Mouse (Mus musculus) heart, postnatal 0 days (tissue): ENCODE data around the gene Hoxa1. TPM values are rescaled to one million over a fixed set of nuclear protein-coding genes. Genes with fewer than 3 reads are reported as not detected.

Experiments used
- ATAC-seq: fragments of 200-750 bp; cut with Nextera tagmentation; 2 replicates; pipeline ENCODE4 v1.8.0; 2017; ENCODE audit warnings: low read depth, moderate number of reproducible peaks, moderate library complexity; ENCODE audit not compliant: insufficient read depth
- DNase-seq: peaks from one replicate; pipeline ENCODE4 v3.0.0-alpha.2; 2016; ENCODE audit warnings: low spot score
- H3K27ac ChIP-seq: fragments of 300-500 bp; sonication (generic); 2 replicates; pipeline ENCODE4 v1.5.1; 2014; ENCODE audit warnings: low read depth, mild to moderate bottlenecking
- H3K27me3 ChIP-seq: fragments of 300-500 bp; sonication (generic); 2 replicates; pipeline ENCODE4 v1.6.1; 2014; ENCODE audit warnings: low read length, mixed read lengths; ENCODE audit not compliant: control insufficient read depth, insufficient read depth
- H3K36me3 ChIP-seq: fragments of 300-500 bp; sonication (generic); replicated peaks from 2 replicates; pipeline ENCODE4 v1.6.1; 2014; ENCODE audit warnings: low read length, mixed read lengths; ENCODE audit not compliant: control insufficient read depth, insufficient read depth
- H3K4me1 ChIP-seq: fragments of 300-500 bp; sonication (generic); 2 replicates; pipeline ENCODE4 v1.6.1; 2014; ENCODE audit warnings: antibody characterized with exemption; ENCODE audit not compliant: control insufficient read depth, insufficient read depth
- H3K4me2 ChIP-seq: fragments of 300-500 bp; sonication (generic); 2 replicates; pipeline ENCODE4 v1.6.1; 2014; ENCODE audit warnings: low read depth, mild to moderate bottlenecking, low read length, moderate library complexity
- H3K4me3 ChIP-seq: fragments of 300-500 bp; sonication (generic); 2 replicates; pipeline ENCODE4 v1.5.1; 2014; ENCODE audit warnings: low read depth, low read length
- H3K9ac ChIP-seq: fragments of 300-500 bp; sonication (generic); replicated peaks from 2 replicates; pipeline ENCODE4 v1.6.1; 2014; ENCODE audit warnings: low read depth, low read length, mixed read lengths
- H3K9me3 ChIP-seq: fragments of 300-500 bp; sonication (generic); replicated peaks from 2 replicates; pipeline ENCODE4 v1.6.1; 2016; ENCODE audit warnings: low read length; ENCODE audit not compliant: control insufficient read depth
- CTCF ChIP-seq: IDR thresholded peaks from 2 replicates; pipeline ENCODE4 v1.5.1; 2016; ENCODE audit warnings: antibody characterized with exemption, control low read depth, low read depth
- EP300 ChIP-seq: IDR thresholded peaks from 2 replicates; pipeline ENCODE4 v1.6.1; 2016; ENCODE audit warnings: antibody characterized with exemption, low read depth
- WGBS: fragments of 180-500 bp; shearing (Covaris S2); extraction: QIAGEN DNeasy Blood & Tissue Kit; methylation state at CpG from one replicate; pipeline ENCODE4 v1.1.7; 2014; 5-methylcytosine and 5-hydroxymethylcytosine counted together
- polyA plus RNA-seq: library from polyadenylated mRNA; unstranded; fragments of >200 nt; fragmentation: Nextera tagmentation; extraction: Ambion mirVana; gene quantifications from 2 replicates; pipeline ENCODE4 v1.2.1, GENCODE M21; 2015
- total RNA-seq: library from RNA; depleted of rRNA; stranded (reverse); fragments of >200 nt; gene quantifications from 2 replicates; pipeline ENCODE4 v1.2.3, GENCODE M21; 2014; ENCODE audit warnings: low replicate concordance; rRNA removed

Gene Hoxa1
- total and polyA plus RNA-seq, 2 experiments from 2014 or later: 0.08 TPM; not detected in 1

GRCm38 (mm10) chr6:52118903-52119635 lies 39.0 kb downstream of the Hoxa1 start:
- H3K4me3 ChIP-seq: no peak overlapping the region
- no peaks in the 10 kb centered on the region for H3K4me1 ChIP-seq
- no peaks in the 10 kb centered on the region for H3K36me3 ChIP-seq
- H3K4me2 ChIP-seq: no peak overlapping the region
- no peak for DNase-seq
- H3K9me3 ChIP-seq: no peaks in the 10 kb centered on the region
- no peak overlapping the region for H3K9ac ChIP-seq
- ATAC-seq: no peak
- no peak for TF ChIP-seq CTCF
- no peak for TF ChIP-seq EP300
- H3K27me3 ChIP-seq: peaks cover 49% of the 10 kb centered on the region
- WGBS: 47% methylated on average over 6 of the region's 6 CpGs
- H3K27ac ChIP-seq: no peak overlapping the region

GRCm38 (mm10) chr6:52115899-52116298 lies 42.2 kb downstream of the Hoxa1 start:
- no peak overlapping the region for H3K9ac ChIP-seq
- H3K9me3 ChIP-seq: no peaks in the 10 kb centered on the region
- no peak overlapping the region for H3K27ac ChIP-seq
- TF ChIP-seq CTCF (no peak), EP300 (no peak)
- no peak overlapping the region for H3K4me3 ChIP-seq
- peaks cover 59% of the 10 kb centered on the region for H3K27me3 ChIP-seq
- no peaks in the 10 kb centered on the region for H3K4me1 ChIP-seq
- ATAC-seq (no peak), DNase-seq (no peak)
- no peaks in the 10 kb centered on the region for H3K36me3 ChIP-seq
- H3K4me2 ChIP-seq: no peak overlapping the region
- 11% methylated on average over 5 of the region's 5 CpGs for WGBS

- 56% methylated on average over 4 of the region's 4 CpGs for WGBS
- H3K4me3 ChIP-seq: no peak overlapping the region
- no peak overlapping the region for H3K4me2 ChIP-seq
- H3K36me3 ChIP-seq: no peaks in the 10 kb centered on the region
- no peak for ATAC-seq
- H3K27ac ChIP-seq: no peak overlapping the region
- no peak overlapping the region for H3K9ac ChIP-seq
- H3K9me3 ChIP-seq: no peaks in the 10 kb centered on the region
- H3K27me3 ChIP-seq: peaks cover 38% of the 10 kb centered on the region
- no peak for DNase-seq
- no peaks in the 10 kb centered on the region for H3K4me1 ChIP-seq
- TF ChIP-seq EP300 (no peak), CTCF (no peak)
Observed at GRCm38 (mm10) chr6:52111846-52112245, 46.3 kb downstream of the Hoxa1 start.

- TF ChIP-seq CTCF (no peak), EP300 (no peak)
- Histone ChIP-seq H3K4me1 (no peaks in the 10 kb centered on the region), H3K9ac (no peak overlapping the region), H3K9me3 (no peaks in the 10 kb centered on the region), H3K27ac (no peak overlapping the region), H3K4me2 (no peak overlapping the region), H3K36me3 (no peaks in the 10 kb centered on the region), H3K4me3 (no peak overlapping the region), H3K27me3 (peaks cover 9% of the 10 kb centered on the region)
- ATAC-seq (no peak), DNase-seq (no peak)
- WGBS: 78% methylated on average over 3 of the region's 3 CpGs
Observed at GRCm38 (mm10) chr6:52107400-52107799, 50.7 kb downstream of the Hoxa1 start.

GRCm38 (mm10) chr6:52106716-52107115 lies 51.4 kb downstream of the Hoxa1 start:
- H3K36me3 ChIP-seq: no peaks in the 10 kb centered on the region
- no peaks in the 10 kb centered on the region for H3K4me1 ChIP-seq
- no peak overlapping the region for H3K4me2 ChIP-seq
- WGBS: 51% methylated on average over 3 of the region's 3 CpGs
- DNase-seq (no peak), ATAC-seq (no peak)
- TF ChIP-seq EP300: no peak
- no peak overlapping the region for H3K4me3 ChIP-seq
- H3K27me3 ChIP-seq: peaks cover 9% of the 10 kb centered on the region
- no peaks in the 10 kb centered on the region for H3K9me3 ChIP-seq
- H3K9ac ChIP-seq: no peak overlapping the region
- no peak overlapping the region for H3K27ac ChIP-seq

- no peaks in the 10 kb centered on the region for H3K9me3 ChIP-seq
- H3K4me3 ChIP-seq: no peak overlapping the region
- no peak for TF ChIP-seq CTCF
- TF ChIP-seq EP300: no peak
- no peak for ATAC-seq
- H3K36me3 ChIP-seq: no peaks in the 10 kb centered on the region
- H3K27me3 ChIP-seq: peaks cover 9% of the 10 kb centered on the region
- no peak for DNase-seq
- H3K4me2 ChIP-seq: no peak overlapping the region
- H3K9ac ChIP-seq: no peak overlapping the region
- no peaks in the 10 kb centered on the region for H3K4me1 ChIP-seq
- no peak overlapping the region for H3K27ac ChIP-seq
- WGBS: 46% methylated on average over 3 of the region's 3 CpGs
Observed at GRCm38 (mm10) chr6:52106178-52106577, 51.9 kb downstream of the Hoxa1 start.

Other genes starting within 250 kb of the Hoxa1 start
- gene Skap2, start 145.8 kb downstream of the Hoxa1 start, total RNA-seq: 2.7 and 13.9 TPM in 2 replicates
- gene Skap2, start 145.8 kb downstream of the Hoxa1 start, polyA plus RNA-seq: 9.2 and 10.7 TPM in 2 replicates
- not detected in 2 replicates for gene Hoxa2, start 6.5 kb upstream of the Hoxa1 start, total RNA-seq
- 0.42 and 0.69 TPM in 2 replicates for gene Hoxa2, start 6.5 kb upstream of the Hoxa1 start, polyA plus RNA-seq
- 0.08 and 0.84 TPM in 2 replicates for gene 5730596B20Rik, start 19.2 kb upstream of the Hoxa1 start, total RNA-seq
- gene 5730596B20Rik, start 19.2 kb upstream of the Hoxa1 start, polyA plus RNA-seq: 0.03 and 0.12 TPM in 2 replicates
- 0.38 TPM in 1 of 2 replicates, not detected in the other for gene Hoxa4, start 33.4 kb upstream of the Hoxa1 start, total RNA-seq
- gene Hoxa4, start 33.4 kb upstream of the Hoxa1 start, polyA plus RNA-seq: 0.08 and 0.18 TPM in 2 replicates
- 3.5 TPM in 1 of 2 replicates, not detected in the other for gene Hoxa5, start 46.3 kb upstream of the Hoxa1 start, total RNA-seq
- 0.36 and 0.65 TPM in 2 replicates for gene Hoxa5, start 46.3 kb upstream of the Hoxa1 start, polyA plus RNA-seq
- not detected in 2 replicates for gene Hoxa6, start 50.4 kb upstream of the Hoxa1 start, total RNA-seq
- gene Hoxa6, start 50.4 kb upstream of the Hoxa1 start, polyA plus RNA-seq: not detected in 2 replicates
- gene Hoxa3, start 55.0 kb upstream of the Hoxa1 start, total RNA-seq: 2.3 TPM in 1 of 2 replicates, not detected in the other
- gene Hoxa3, start 55.0 kb upstream of the Hoxa1 start, polyA plus RNA-seq: 0.36 and 0.37 TPM in 2 replicates
- gene Gm28308, start 55.0 kb upstream of the Hoxa1 start, total RNA-seq: not detected in 2 replicates
- gene Gm28308, start 55.0 kb upstream of the Hoxa1 start, polyA plus RNA-seq: not detected in 2 replicates
- not detected in 2 replicates for gene Hoxa7, start 63.5 kb upstream of the Hoxa1 start, total RNA-seq
- gene Hoxa7, start 63.5 kb upstream of the Hoxa1 start, polyA plus RNA-seq: 0.07 and 0.38 TPM in 2 replicates
- gene Hoxa9, start 72.8 kb upstream of the Hoxa1 start, total RNA-seq: 0.19 TPM in 1 of 2 replicates, not detected in the other
- gene Hoxa9, start 72.8 kb upstream of the Hoxa1 start, polyA plus RNA-seq: not detected in 2 replicates
- 5.0 TPM in 1 of 2 replicates, not detected in the other for gene Hoxa10, start 82.5 kb upstream of the Hoxa1 start, total RNA-seq
- not detected in 2 replicates for gene Hoxa10, start 82.5 kb upstream of the Hoxa1 start, polyA plus RNA-seq
- 0.11 TPM in 1 of 2 replicates, not detected in the other for gene Hoxa11, start 87.5 kb upstream of the Hoxa1 start, total RNA-seq
- not detected in 2 replicates for gene Hoxa11, start 87.5 kb upstream of the Hoxa1 start, polyA plus RNA-seq
- gene Hoxa13, start 102.6 kb upstream of the Hoxa1 start, total RNA-seq: not detected in 2 replicates
- not detected in 2 replicates for gene Hoxa13, start 102.6 kb upstream of the Hoxa1 start, polyA plus RNA-seq
- gene Evx1, start 155.2 kb upstream of the Hoxa1 start, total RNA-seq: 0.15 TPM in 1 of 2 replicates, not detected in the other
- gene Evx1, start 155.2 kb upstream of the Hoxa1 start, polyA plus RNA-seq: not detected in 2 replicates